Mouse (Mus musculus) heart, embryonic 14.5 days (tissue): ENCODE measurements around the gene Il5. TPM values are rescaled to one million over a fixed set of nuclear protein-coding genes. Genes with fewer than 3 reads are reported as not detected.
"Not testable (repeated sequence)": the region's sequence is repeated elsewhere in the genome, so short reads cannot be mapped to it uniquely, and the experiment has no call there.

Experiments used
- ATAC-seq: fragments of 200-750 bp; cut with Nextera tagmentation; 2 replicates; pipeline ENCODE4 v1.8.0; 2017; ENCODE audit warnings: low read depth, moderate TSS enrichment; ENCODE audit not compliant: insufficient number of reproducible peaks, insufficient read depth, low FRiP score
- H3K27ac ChIP-seq, 2 experiments: fragments of 200-500 bp in 1 of 2; fragments of 300-500 bp in 1 of 2; sonication (generic) in 1 of 2; replicated peaks in 1 of 2; 2 replicates each; pipeline ENCODE4 v1.5.1; 2012 to 2014; ENCODE audit warnings: low read depth in 2 of 2, low read length in 2 of 2, control low read depth in 1 of 2, mild to moderate bottlenecking in 1 of 2, mixed read lengths in 1 of 2; ENCODE audit not compliant: control insufficient read depth in 1 of 2, insufficient read depth in 1 of 2
- H3K27me3 ChIP-seq: fragments of 300-500 bp; sonication (generic); 2 replicates; pipeline ENCODE4 v1.6.1; 2014; ENCODE audit warnings: mild to moderate bottlenecking, low read length, control low read depth; ENCODE audit not compliant: control insufficient read depth, insufficient read depth
- H3K36me3 ChIP-seq: fragments of 300-500 bp; sonication (generic); 2 replicates; pipeline ENCODE4 v1.6.1; 2014; ENCODE audit warnings: mild to moderate bottlenecking, control low read depth, low read length, mixed read lengths; ENCODE audit not compliant: control insufficient read depth, insufficient read depth
- H3K4me1 ChIP-seq, 2 experiments: fragments of 200-500 bp in 1 of 2; fragments of 300-500 bp in 1 of 2; sonication (generic) in 1 of 2; 2 replicates each; pipeline ENCODE4 v1.6.1; 2012 to 2014; ENCODE audit warnings: low read length in 2 of 2, control low read depth in 1 of 2, mixed read lengths in 1 of 2; ENCODE audit not compliant: control insufficient read depth in 2 of 2, insufficient read depth in 2 of 2
- H3K4me2 ChIP-seq: fragments of 300-500 bp; sonication (generic); 2 replicates; pipeline ENCODE4 v1.6.1; 2014; ENCODE audit warnings: mild to moderate bottlenecking, low read length
- H3K4me3 ChIP-seq, 2 experiments: fragments of 200-500 bp in 1 of 2; fragments of 300-500 bp in 1 of 2; sonication (generic) in 1 of 2; 2 replicates each; pipeline ENCODE4 v1.5.1; 2012 to 2014; ENCODE audit warnings: low read length in 2 of 2, mild to moderate bottlenecking in 2 of 2, control low read depth in 1 of 2, low read depth in 1 of 2, moderate library complexity in 1 of 2; ENCODE audit not compliant: control insufficient read depth in 1 of 2, insufficient read depth in 1 of 2
- H3K9ac ChIP-seq: fragments of 300-500 bp; sonication (generic); 2 replicates; pipeline ENCODE4 v1.6.1; 2014; ENCODE audit warnings: mild to moderate bottlenecking, low read length
- H3K9me3 ChIP-seq: fragments of 300-500 bp; sonication (generic); 2 replicates; pipeline ENCODE4 v1.6.1; 2016; ENCODE audit warnings: low read length, control low read depth; ENCODE audit not compliant: control insufficient read depth
- WGBS: fragments of 180-500 bp; shearing (Covaris S2); extraction: QIAGEN DNeasy Blood & Tissue Kit; methylation state at CpG from one replicate; pipeline ENCODE4 v1.1.7; 2014; 5-methylcytosine and 5-hydroxymethylcytosine counted together
- polyA plus RNA-seq: library from polyadenylated mRNA; unstranded; fragments of >200 nt; fragmentation: Nextera tagmentation; extraction: Ambion mirVana; gene quantifications from 2 replicates; pipeline ENCODE4 v1.2.1, GENCODE M21; 2014

The Il5 gene
- polyA plus RNA-seq, 1 experiment from 2014 or later, result not detected

- not testable (repeated sequence) for H3K27ac ChIP-seq, H3K9me3 ChIP-seq, H3K4me2 ChIP-seq, H3K36me3 ChIP-seq, H3K9ac ChIP-seq, H3K27me3 ChIP-seq, H3K4me3 ChIP-seq, ATAC-seq
- WGBS, result 77% methylated on average over 9 of the region's 9 CpGs
- H3K4me1 ChIP-seq, result peaks cover 32 to 41% of the 10 kb centered on the region in 2 experiments
Observed at GRCm38 (mm10) chr11:53758033-53758432, 37.4 kb downstream of the Il5 start.

GRCm38 (mm10) chr11:53758791-53759351, 38.3 kb downstream of the Il5 start:
- WGBS, result 42% methylated on average over 6 of the region's 6 CpGs
- H3K4me3 ChIP-seq, result no peak overlapping the region
- no peaks in the 10 kb centered on the region for H3K9me3 ChIP-seq
- peak overlapping the region in 1 of 2 experiments; percentile 46; a peak in 2 of 4 replicates for H3K27ac ChIP-seq
- no peaks in the 10 kb centered on the region for H3K36me3 ChIP-seq
- H3K9ac ChIP-seq, result peak overlapping the region; percentile 41; the same call in 1 of the 2 replicates
- peaks cover 41 to 49% of the 10 kb centered on the region in 2 experiments for H3K4me1 ChIP-seq
- no peak for ATAC-seq
- H3K4me2 ChIP-seq, result 0 out of 2 replicates have a peak overlapping the region, but pooled peaks have one; percentile 37
- H3K27me3 ChIP-seq, result no peaks in the 10 kb centered on the region

- Histone ChIP-seq H3K9me3 (no peaks in the 10 kb centered on the region), H3K27me3 (no peaks in the 10 kb centered on the region), H3K9ac (peak overlapping the region; percentile 62; the same call in 1 of the 2 replicates), H3K4me3 (no peak overlapping the region), H3K36me3 (no peaks in the 10 kb centered on the region), H3K4me2 (peak overlapping the region; percentile 37), H3K4me1 (peaks cover 48 to 57% of the 10 kb centered on the region in 2 experiments), H3K27ac (no peak overlapping the region)
- no peak for ATAC-seq
- 18% methylated on average over 22 of the region's 22 CpGs for WGBS
Observed at GRCm38 (mm10) chr11:53759545-53760406, 39.2 kb downstream of the Il5 start.

- Histone ChIP-seq H3K4me2 (no peak overlapping the region), H3K27me3 (no peaks in the 10 kb centered on the region), H3K4me1 (peaks cover 49 to 57% of the 10 kb centered on the region in 2 experiments), H3K9me3 (no peaks in the 10 kb centered on the region), H3K9ac (peak overlapping the region; percentile 21; the same call in 1 of the 2 replicates), H3K4me3 (no peak overlapping the region), H3K36me3 (no peaks in the 10 kb centered on the region), H3K27ac (peak overlapping the region; percentile 93 to 97)
- WGBS, result 65% methylated on average over 5 of the region's 5 CpGs
- ATAC-seq, result no peak
Observed at GRCm38 (mm10) chr11:53761284-53761683, 40.7 kb downstream of the Il5 start.

GRCm38 (mm10) chr11:53761822-53762221, 41.2 kb downstream of the Il5 start:
- no peaks in the 10 kb centered on the region for H3K36me3 ChIP-seq
- H3K4me3 ChIP-seq, result no peak overlapping the region
- no peaks in the 10 kb centered on the region for H3K27me3 ChIP-seq
- peak overlapping the region; percentile 79; the same call in 1 of the 2 replicates for H3K4me2 ChIP-seq
- H3K27ac ChIP-seq, result peak overlapping the region; percentile 93 to 97
- WGBS, result 14% methylated on average over 2 of the region's 2 CpGs
- H3K9ac ChIP-seq, result peak overlapping the region; percentile 21; the same call in 1 of the 2 replicates
- no peaks in the 10 kb centered on the region for H3K9me3 ChIP-seq
- ATAC-seq, result peak; percentile 40
- peaks cover 49 to 57% of the 10 kb centered on the region in 2 experiments for H3K4me1 ChIP-seq

- Histone ChIP-seq H3K4me1 (peaks cover 49 to 57% of the 10 kb centered on the region in 2 experiments), H3K4me3 (peak overlapping the region; percentile 37 to 40; a peak in 3 of 4 replicates), H3K27me3 (no peaks in the 10 kb centered on the region), H3K36me3 (no peaks in the 10 kb centered on the region), H3K27ac (peak overlapping the region; percentile 93 to 97), H3K9me3 (no peaks in the 10 kb centered on the region), H3K4me2 (peak overlapping the region; percentile 79), H3K9ac (peak overlapping the region; percentile 76)
- no peak for ATAC-seq
- 52% methylated on average over 2 of the region's 2 CpGs for WGBS
Observed at GRCm38 (mm10) chr11:53762426-53762825, 41.8 kb downstream of the Il5 start.

- Histone ChIP-seq H3K36me3 (no peaks in the 10 kb centered on the region), H3K27me3 (no peaks in the 10 kb centered on the region), H3K4me2 (peak overlapping the region; percentile 79), H3K9ac (peak overlapping the region; percentile 76), H3K4me1 (peaks cover 49 to 57% of the 10 kb centered on the region in 2 experiments), H3K9me3 (no peaks in the 10 kb centered on the region), H3K4me3 (peak overlapping the region; percentile 37 to 40), H3K27ac (peak overlapping the region; percentile 93 to 97)
- peak; percentile 4; the same call in 1 of the 2 replicates for ATAC-seq
- 2% methylated on average over 23 of the region's 23 CpGs for WGBS
Observed at GRCm38 (mm10) chr11:53762827-53763495, 42.4 kb downstream of the Il5 start.
